Mouse (Mus musculus) heart, embryonic 14.5 days (tissue): Measurements from ENCODE around the gene Tmeff1. TPM values are rescaled to one million over a fixed set of nuclear protein-coding genes. Genes with fewer than 3 reads are reported as not detected.

Source experiments
- ATAC-seq: fragments of 200-750 bp; cut with Nextera tagmentation; 2 replicates; pipeline ENCODE4 v1.8.0; 2017; ENCODE audit warnings: low read depth, moderate TSS enrichment; ENCODE audit not compliant: insufficient number of reproducible peaks, insufficient read depth, low FRiP score
- H3K27ac ChIP-seq, 2 experiments: fragments of 200-500 bp in 1 of 2; fragments of 300-500 bp in 1 of 2; sonication (generic) in 1 of 2; replicated peaks in 1 of 2; 2 replicates each; pipeline ENCODE4 v1.5.1; 2012 to 2014; ENCODE audit warnings: low read depth in 2 of 2, low read length in 2 of 2, control low read depth in 1 of 2, mild to moderate bottlenecking in 1 of 2, mixed read lengths in 1 of 2; ENCODE audit not compliant: control insufficient read depth in 1 of 2, insufficient read depth in 1 of 2
- H3K27me3 ChIP-seq: fragments of 300-500 bp; sonication (generic); 2 replicates; pipeline ENCODE4 v1.6.1; 2014; ENCODE audit warnings: mild to moderate bottlenecking, low read length, control low read depth; ENCODE audit not compliant: control insufficient read depth, insufficient read depth
- H3K36me3 ChIP-seq: fragments of 300-500 bp; sonication (generic); 2 replicates; pipeline ENCODE4 v1.6.1; 2014; ENCODE audit warnings: mild to moderate bottlenecking, control low read depth, low read length, mixed read lengths; ENCODE audit not compliant: control insufficient read depth, insufficient read depth
- H3K4me1 ChIP-seq, 2 experiments: fragments of 200-500 bp in 1 of 2; fragments of 300-500 bp in 1 of 2; sonication (generic) in 1 of 2; 2 replicates each; pipeline ENCODE4 v1.6.1; 2012 to 2014; ENCODE audit warnings: low read length in 2 of 2, control low read depth in 1 of 2, mixed read lengths in 1 of 2; ENCODE audit not compliant: control insufficient read depth in 2 of 2, insufficient read depth in 2 of 2
- H3K4me2 ChIP-seq: fragments of 300-500 bp; sonication (generic); 2 replicates; pipeline ENCODE4 v1.6.1; 2014; ENCODE audit warnings: mild to moderate bottlenecking, low read length
- H3K4me3 ChIP-seq, 2 experiments: fragments of 200-500 bp in 1 of 2; fragments of 300-500 bp in 1 of 2; sonication (generic) in 1 of 2; 2 replicates each; pipeline ENCODE4 v1.5.1; 2012 to 2014; ENCODE audit warnings: low read length in 2 of 2, mild to moderate bottlenecking in 2 of 2, control low read depth in 1 of 2, low read depth in 1 of 2, moderate library complexity in 1 of 2; ENCODE audit not compliant: control insufficient read depth in 1 of 2, insufficient read depth in 1 of 2
- H3K9ac ChIP-seq: fragments of 300-500 bp; sonication (generic); 2 replicates; pipeline ENCODE4 v1.6.1; 2014; ENCODE audit warnings: mild to moderate bottlenecking, low read length
- H3K9me3 ChIP-seq: fragments of 300-500 bp; sonication (generic); 2 replicates; pipeline ENCODE4 v1.6.1; 2016; ENCODE audit warnings: low read length, control low read depth; ENCODE audit not compliant: control insufficient read depth
- WGBS: fragments of 180-500 bp; shearing (Covaris S2); extraction: QIAGEN DNeasy Blood & Tissue Kit; methylation state at CpG from one replicate; pipeline ENCODE4 v1.1.7; 2014; 5-methylcytosine and 5-hydroxymethylcytosine counted together
- polyA plus RNA-seq: library from polyadenylated mRNA; unstranded; fragments of >200 nt; fragmentation: Nextera tagmentation; extraction: Ambion mirVana; gene quantifications from 2 replicates; pipeline ENCODE4 v1.2.1, GENCODE M21; 2014

Tmeff1 gene
- polyA plus RNA-seq, 1 experiment from 2014 or later, result 41.8 TPM

DNA sequence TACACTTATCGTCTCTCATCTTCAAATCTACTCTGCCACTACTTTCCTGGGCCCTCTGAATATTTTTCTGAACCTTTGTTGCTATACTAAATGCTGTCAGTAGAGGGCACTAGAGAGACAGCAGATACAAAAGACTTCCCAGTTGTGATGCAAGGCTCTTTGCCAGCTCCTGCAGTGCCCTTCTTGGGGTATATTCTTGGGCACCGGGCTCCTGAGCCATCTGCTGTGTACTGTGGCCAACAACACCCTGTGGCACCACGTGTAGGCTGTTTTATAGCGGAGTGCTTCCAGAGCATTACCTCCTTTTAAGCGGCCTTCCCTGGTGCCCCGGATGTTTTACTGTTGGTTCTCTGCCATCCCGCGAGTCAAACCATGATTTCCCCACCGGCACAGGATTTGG lies 105.7 kb downstream of the Tmeff1 start:
- 75% methylated on average over 9 of the region's 9 CpGs for WGBS
- no peak overlapping the region for H3K9ac ChIP-seq
- no peaks in the 10 kb centered on the region for H3K36me3 ChIP-seq
- H3K4me3 ChIP-seq, result no peak overlapping the region
- no peak overlapping the region for H3K27ac ChIP-seq
- H3K4me1 ChIP-seq, result no peaks in the 10 kb centered on the region
- H3K9me3 ChIP-seq, result no peaks in the 10 kb centered on the region
- ATAC-seq, result no peak
- no peaks in the 10 kb centered on the region for H3K27me3 ChIP-seq
- no peak overlapping the region for H3K4me2 ChIP-seq

DNA sequence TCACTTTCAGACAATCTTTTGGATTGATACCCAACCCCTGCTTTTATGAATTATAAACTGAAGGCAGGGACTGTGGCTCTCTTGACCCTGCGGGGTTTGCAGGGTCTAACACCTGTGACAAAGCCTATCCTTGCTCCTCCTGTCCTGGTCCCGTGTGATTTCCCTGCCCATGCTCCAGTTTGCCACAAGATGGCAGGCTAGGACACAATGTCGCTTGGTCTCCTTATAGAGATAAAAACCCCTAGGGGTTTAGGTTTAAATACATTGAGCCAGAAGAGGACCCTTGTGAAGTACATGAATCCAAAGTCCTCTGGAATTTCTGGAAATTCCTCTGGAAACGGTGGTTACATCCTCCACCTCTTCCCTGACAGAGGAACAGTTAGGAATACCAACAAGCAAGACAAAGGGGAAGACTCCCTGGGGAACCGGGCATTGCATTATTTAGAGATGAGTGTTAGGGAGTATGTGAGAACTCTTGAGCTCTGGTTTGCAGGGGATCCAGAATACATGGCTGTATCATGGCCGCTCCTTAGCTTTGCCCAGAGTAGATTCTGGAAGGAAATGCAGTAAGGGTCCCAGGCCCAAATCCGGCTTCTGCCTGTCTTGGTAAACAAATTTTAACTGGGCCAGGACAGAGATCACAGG lies 106.9 kb downstream of the Tmeff1 start:
- no peak overlapping the region for H3K4me3 ChIP-seq
- H3K9me3 ChIP-seq, result no peaks in the 10 kb centered on the region
- no peak overlapping the region for H3K4me2 ChIP-seq
- 36% methylated on average over 7 of the region's 7 CpGs for WGBS
- no peaks in the 10 kb centered on the region for H3K4me1 ChIP-seq
- no peak for ATAC-seq
- no peaks in the 10 kb centered on the region for H3K27me3 ChIP-seq
- H3K36me3 ChIP-seq, result no peaks in the 10 kb centered on the region
- H3K9ac ChIP-seq, result no peak overlapping the region
- H3K27ac ChIP-seq, result no peak overlapping the region

DNA sequence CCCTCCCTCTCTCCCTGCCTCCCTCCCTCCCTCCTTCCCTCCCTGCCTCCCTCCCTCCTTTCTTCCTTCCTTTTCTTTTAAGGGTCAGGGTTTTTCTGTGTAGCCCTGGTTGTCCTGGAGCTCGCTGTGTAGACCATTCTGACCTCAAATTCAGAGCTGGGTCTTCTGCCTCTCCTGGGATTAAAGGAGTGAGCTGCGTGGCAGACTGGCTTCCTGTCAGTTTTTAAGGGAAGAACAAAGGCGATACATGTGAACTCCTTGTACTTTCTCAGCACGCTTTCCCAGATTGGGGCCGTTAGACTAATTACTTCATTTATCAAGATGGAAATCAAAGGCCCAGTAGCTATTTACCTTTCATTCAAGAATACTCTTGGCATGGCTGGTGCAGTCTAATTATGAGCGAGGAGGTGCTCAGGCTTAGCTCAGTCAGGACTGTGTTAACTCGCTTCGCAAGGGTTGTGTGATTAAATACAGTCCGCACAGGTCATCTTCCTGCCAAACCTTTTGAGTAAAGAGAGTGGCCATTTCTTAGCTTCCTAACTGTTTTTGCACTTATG lies 107.8 kb downstream of the Tmeff1 start:
- H3K36me3 ChIP-seq, result no peaks in the 10 kb centered on the region
- H3K27me3 ChIP-seq, result no peaks in the 10 kb centered on the region
- H3K9ac ChIP-seq, result no peak overlapping the region
- H3K4me3 ChIP-seq, result no peak overlapping the region
- H3K4me2 ChIP-seq, result no peak overlapping the region
- no peak overlapping the region for H3K27ac ChIP-seq
- no peak for ATAC-seq
- 68% methylated on average over 9 of the region's 9 CpGs for WGBS
- no peaks in the 10 kb centered on the region for H3K9me3 ChIP-seq
- H3K4me1 ChIP-seq, result no peaks in the 10 kb centered on the region

DNA sequence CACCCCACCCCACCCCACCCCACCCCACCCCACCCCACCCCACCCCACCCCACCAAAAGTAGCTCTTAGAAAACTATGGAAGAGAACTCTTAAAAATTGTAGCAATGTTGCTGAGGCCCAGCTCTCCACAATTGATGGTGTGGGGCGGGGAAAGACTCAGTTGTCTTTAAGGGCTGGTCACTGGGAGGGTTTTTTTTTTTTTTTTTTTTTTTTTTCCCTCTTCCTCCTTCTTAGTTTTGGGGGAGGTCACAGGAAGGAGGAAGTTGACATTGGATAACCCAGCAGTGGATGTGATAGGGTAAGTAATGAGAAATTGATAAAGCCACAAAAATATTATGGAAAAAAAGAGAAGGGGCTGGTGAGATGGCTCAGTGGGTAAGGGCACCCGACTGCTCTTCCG lies 111.7 kb downstream of the Tmeff1 start:
- H3K36me3 ChIP-seq, result no peaks in the 10 kb centered on the region
- no peak overlapping the region for H3K4me2 ChIP-seq
- no peaks in the 10 kb centered on the region for H3K27me3 ChIP-seq
- 94% methylated on average over 3 of the region's 3 CpGs for WGBS
- H3K9me3 ChIP-seq, result no peaks in the 10 kb centered on the region
- no peak overlapping the region for H3K27ac ChIP-seq
- H3K4me1 ChIP-seq, result no peaks in the 10 kb centered on the region
- ATAC-seq, result no peak
- no peak overlapping the region for H3K9ac ChIP-seq
- no peak overlapping the region for H3K4me3 ChIP-seq

DNA sequence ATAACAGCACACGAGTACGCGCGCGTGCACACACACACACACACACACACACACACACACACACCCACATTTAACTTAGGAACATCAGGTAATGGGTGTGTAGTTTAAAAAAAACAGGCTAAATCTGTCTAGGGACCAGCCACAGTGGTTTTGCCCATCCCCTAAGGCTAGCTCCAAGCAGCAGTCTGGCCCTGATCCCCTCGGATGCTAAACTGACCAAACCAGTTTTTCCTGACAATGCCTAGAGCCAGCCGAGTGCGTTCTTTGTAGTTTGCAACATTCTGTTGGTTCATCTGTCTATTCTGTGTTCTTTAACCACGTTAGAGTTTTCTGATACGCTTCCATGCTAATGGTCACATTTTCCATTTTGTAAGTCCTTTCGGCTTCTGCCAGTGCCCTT lies 112.3 kb downstream of the Tmeff1 start:
- no peak for ATAC-seq
- Histone ChIP-seq H3K36me3 (no peaks in the 10 kb centered on the region), H3K9me3 (no peaks in the 10 kb centered on the region), H3K4me3 (no peak overlapping the region), H3K4me1 (no peaks in the 10 kb centered on the region), H3K27ac (no peak overlapping the region), H3K4me2 (no peak overlapping the region), H3K27me3 (no peaks in the 10 kb centered on the region), H3K9ac (no peak overlapping the region)
- WGBS, result 55% methylated on average over 11 of the region's 11 CpGs

Other genes starting within 250 kb of the Tmeff1 start
- gene Tex10, start 111.7 kb upstream of the Tmeff1 start, polyA plus RNA-seq, result 35.7 and 36.3 TPM in 2 replicates
- 26.7 and 28.9 TPM in 2 replicates for gene Msantd3, start 45.2 kb upstream of the Tmeff1 start, polyA plus RNA-seq
- 8.9 and 9.0 TPM in 2 replicates for gene Cavin4, start 78.3 kb downstream of the Tmeff1 start, polyA plus RNA-seq